Mouse (Mus musculus) thymus, postnatal 0 days (tissue): ENCODE data around the gene 4930564D02Rik. TPM values are rescaled to one million over a fixed set of nuclear protein-coding genes. Genes with fewer than 3 reads are reported as not detected.

Source experiments
- DNase-seq: peaks from one replicate; pipeline ENCODE4 v3.0.0-alpha.2; 2015; ENCODE audit warnings: low spot score
- polyA plus RNA-seq: library from polyadenylated mRNA; unstranded; fragments of >200 nt; fragmentation: Nextera tagmentation; extraction: Ambion mirVana; gene quantifications from 2 replicates; pipeline ENCODE4 v1.2.1, GENCODE M21; 2015

Gene 4930564D02Rik
- polyA plus RNA-seq, 1 experiment from 2014 or later: not detected

GRCm38 (mm10) chr3:105100270-105100589 is 33.6 kb downstream of the 4930564D02Rik start:
- DNase-seq: no peak

- DNase-seq: no peak
Observed at GRCm38 (mm10) chr3:105105827-105106226, 39.2 kb downstream of the 4930564D02Rik start.

- DNase-seq: no peak
Observed at GRCm38 (mm10) chr3:105113859-105114258, 47.2 kb downstream of the 4930564D02Rik start.

GRCm38 (mm10) chr3:105114269-105114668 is 47.6 kb downstream of the 4930564D02Rik start:
- peak; percentile 85 for DNase-seq

GRCm38 (mm10) chr3:105116596-105116995 is 50.0 kb downstream of the 4930564D02Rik start:
- DNase-seq: no peak

- DNase-seq: no peak
Observed at GRCm38 (mm10) chr3:105123776-105124175, 57.1 kb downstream of the 4930564D02Rik start.

- no peak for DNase-seq
Observed at GRCm38 (mm10) chr3:105127881-105128280, 61.2 kb downstream of the 4930564D02Rik start.

Other genes starting within 250 kb of the 4930564D02Rik start
- gene Mov10, start 248.3 kb upstream of the 4930564D02Rik start, polyA plus RNA-seq: 23.4 and 29.9 TPM in 2 replicates
- 27.0 and 31.7 TPM in 2 replicates for gene St7l, start 202.8 kb upstream of the 4930564D02Rik start, polyA plus RNA-seq
- 256 and 277 TPM in 2 replicates for gene Capza1, start 202.3 kb upstream of the 4930564D02Rik start, polyA plus RNA-seq
- gene Wnt2b, start 104.9 kb upstream of the 4930564D02Rik start, polyA plus RNA-seq: 0.13 and 0.24 TPM in 2 replicates
- gene Cttnbp2nl, start 13.7 kb upstream of the 4930564D02Rik start, polyA plus RNA-seq: 6.7 TPM in 2 replicates